Mouse (Mus musculus) brain, embryonic 14.5 days (tissue): Measurements from ENCODE around the gene Olfr458.

Experiments
- CTCF ChIP-seq: fragments of 200-500 bp; IDR thresholded peaks from 2 replicates; pipeline ENCODE4 v1.5.1; 2012; ENCODE audit warnings: inconsistent platforms, mild to moderate bottlenecking, moderate library complexity, borderline replicate concordance; ENCODE audit not compliant: insufficient read depth, insufficient read length; ENCODE audit errors: extremely low read depth
- POLR2A ChIP-seq: fragments of 200-500 bp; IDR thresholded peaks from 2 replicates; pipeline ENCODE4 v1.6.1; 2012; ENCODE audit warnings: mild to moderate bottlenecking, inconsistent platforms, borderline replicate concordance; ENCODE audit not compliant: poor library complexity, insufficient read depth, insufficient read length, severe bottlenecking; ENCODE audit errors: extremely low read depth

GRCm38 (mm10) chr6:42447381-42447780 lies 17.6 kb downstream of the Olfr458 start:
- TF ChIP-seq CTCF (no peak), POLR2A (no peak)
